Mouse (Mus musculus) liver, embryonic 12.5 days (tissue): ENCODE data around the gene Prss36. TPM values are rescaled to one million over a fixed set of nuclear protein-coding genes. Genes with fewer than 3 reads are reported as not detected.
A peak's percentile ranks its signal among the peaks of the same experiment; 100 is the strongest.

Experiments
- ATAC-seq: fragments of 200-750 bp; cut with Nextera tagmentation; 2 replicates; pipeline ENCODE4 v1.8.0; 2017; ENCODE audit warnings: moderate number of reproducible peaks, mild to moderate bottlenecking, moderate library complexity
- H3K27ac ChIP-seq: fragments of 300-500 bp; sonication (generic); 2 replicates; pipeline ENCODE4 v1.5.1; 2016; ENCODE audit warnings: mild to moderate bottlenecking
- H3K27me3 ChIP-seq: fragments of 300-500 bp; sonication (generic); replicated peaks from 2 replicates; pipeline ENCODE4 v1.6.1; 2016; ENCODE audit warnings: mild to moderate bottlenecking, moderate library complexity
- H3K36me3 ChIP-seq: fragments of 300-500 bp; sonication (generic); 2 replicates; pipeline ENCODE4 v1.6.1; 2016; ENCODE audit warnings: mild to moderate bottlenecking, moderate library complexity
- H3K4me1 ChIP-seq: fragments of 300-500 bp; sonication (generic); 2 replicates; pipeline ENCODE4 v1.6.1; 2016
- H3K4me2 ChIP-seq: fragments of 300-500 bp; sonication (generic); 2 replicates; pipeline ENCODE4 v1.6.1; 2016; ENCODE audit warnings: mild to moderate bottlenecking, moderate library complexity
- H3K4me3 ChIP-seq: fragments of 300-500 bp; sonication (generic); 2 replicates; pipeline ENCODE4 v1.5.1; 2016; ENCODE audit warnings: mild to moderate bottlenecking, moderate library complexity
- H3K9ac ChIP-seq: fragments of 300-500 bp; sonication (generic); 2 replicates; pipeline ENCODE4 v1.6.1; 2016; ENCODE audit warnings: mild to moderate bottlenecking, moderate library complexity
- H3K9me3 ChIP-seq: fragments of 300-500 bp; sonication (generic); replicated peaks from 2 replicates; pipeline ENCODE4 v1.6.1; 2016; ENCODE audit warnings: mild to moderate bottlenecking, moderate library complexity
- WGBS: fragments of 180-500 bp; shearing (Covaris S2); methylation state at CpG from one replicate; pipeline ENCODE4 v1.1.7; 2016; ENCODE audit not compliant: insufficient replicate concordance; 5-methylcytosine and 5-hydroxymethylcytosine counted together
- polyA plus RNA-seq: library from polyadenylated mRNA; unstranded; fragments of >200 nt; fragmentation: Nextera tagmentation; extraction: Ambion mirVana; gene quantifications from 2 replicates; pipeline ENCODE4 v1.2.1, GENCODE M21; 2016

The Prss36 gene
- polyA plus RNA-seq, 1 experiment from 2014 or later: 5.1 TPM

- no peak for ATAC-seq
- peak overlapping the region; percentile 61 for H3K27ac ChIP-seq
- peaks cover 64% of the 10 kb centered on the region for H3K4me1 ChIP-seq
- H3K4me3 ChIP-seq: no peak overlapping the region
- no peaks in the 10 kb centered on the region for H3K9me3 ChIP-seq
- H3K4me2 ChIP-seq: peak overlapping the region; percentile 29
- H3K9ac ChIP-seq: no peak overlapping the region
- WGBS: 54% methylated on average over 13 of the region's 13 CpGs
- peaks cover 8% of the 10 kb centered on the region for H3K27me3 ChIP-seq
- H3K36me3 ChIP-seq: peaks cover 2% of the 10 kb centered on the region
Measured at GRCm38 (mm10) chr7:127931351-127932135, 15.0 kb downstream of the Prss36 start.

GRCm38 (mm10) chr7:127930636-127931035 lies 15.9 kb downstream of the Prss36 start:
- peaks cover 55% of the 10 kb centered on the region for H3K4me1 ChIP-seq
- no peak for ATAC-seq

GRCm38 (mm10) chr7:127929923-127930322 lies 16.6 kb downstream of the Prss36 start, which contains the start of gene Prss8:
Prss8 (minus strand) TSS chr7:127930104.
- no peaks in the 10 kb centered on the region for H3K9me3 ChIP-seq
- H3K4me3 ChIP-seq: peak within 1 kb of the TSS; percentile 31
- H3K4me2 ChIP-seq: peak within 1 kb of the TSS; percentile 59
- ATAC-seq: 0 out of 2 replicates have a peak, but pooled peaks have one; percentile 34
- H3K27me3 ChIP-seq: peaks cover 8% of the 10 kb centered on the region
- H3K27ac ChIP-seq: 0 out of 2 replicates have a peak within 1 kb of the TSS, but pooled peaks have one; percentile 1
- WGBS: 31% methylated on average over 6 of the region's 6 CpGs
- peaks cover 51% of the 10 kb centered on the region for H3K4me1 ChIP-seq
- peak within 1 kb of the TSS; percentile 58 for H3K9ac ChIP-seq
- peaks cover 18% of the 10 kb centered on the region for H3K36me3 ChIP-seq

More at GRCm38 (mm10) chr7:127930636-127931035, 15.9 kb downstream of the Prss36 start:
- no peak overlapping the region for H3K27ac ChIP-seq
- peaks cover 11% of the 10 kb centered on the region for H3K36me3 ChIP-seq
- H3K4me2 ChIP-seq: no peak overlapping the region
- H3K9ac ChIP-seq: no peak overlapping the region
- H3K9me3 ChIP-seq: no peaks in the 10 kb centered on the region
- 77% methylated on average over 5 of the region's 5 CpGs for WGBS
- peaks cover 8% of the 10 kb centered on the region for H3K27me3 ChIP-seq
- H3K4me3 ChIP-seq: no peak overlapping the region

GRCm38 (mm10) chr7:127928596-127928995 lies 17.9 kb downstream of the Prss36 start:
- WGBS: 62% methylated on average over 5 of the region's 5 CpGs
- Histone ChIP-seq H3K27ac (no peak overlapping the region), H3K4me1 (peaks cover 43% of the 10 kb centered on the region), H3K9ac (0 out of 2 replicates have a peak overlapping the region, but pooled peaks have one; percentile 58), H3K4me2 (peak overlapping the region; percentile 59), H3K27me3 (peaks cover 8% of the 10 kb centered on the region), H3K4me3 (peak overlapping the region; percentile 31; the same call in 1 of the 2 replicates), H3K9me3 (no peaks in the 10 kb centered on the region), H3K36me3 (peaks cover 25% of the 10 kb centered on the region)
- ATAC-seq: no peak

DNA sequence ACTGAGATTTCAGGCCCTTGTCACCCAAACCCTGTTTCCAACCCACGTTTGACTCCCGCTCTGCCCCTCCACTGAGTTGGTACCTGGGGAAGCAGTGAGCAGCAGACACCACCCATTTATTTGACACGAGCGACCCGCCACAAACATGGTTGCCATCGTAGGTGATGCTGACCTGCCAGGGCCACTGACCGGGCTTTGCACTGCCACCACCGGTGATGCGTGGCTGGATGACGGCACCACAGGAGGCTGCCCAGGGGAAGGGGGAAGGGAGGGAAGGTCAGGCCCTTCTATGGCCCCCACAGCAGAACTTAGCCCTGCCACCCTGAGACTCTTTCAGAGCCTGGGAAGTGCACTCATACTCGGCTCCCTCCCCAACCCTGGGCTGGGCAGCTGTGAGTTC lies 18.8 kb downstream of the Prss36 start:
- Histone ChIP-seq H3K27me3 (peaks cover 8% of the 10 kb centered on the region), H3K9me3 (no peaks in the 10 kb centered on the region), H3K4me3 (no peak overlapping the region), H3K9ac (no peak overlapping the region), H3K27ac (no peak overlapping the region), H3K4me2 (no peak overlapping the region), H3K36me3 (peaks cover 25% of the 10 kb centered on the region), H3K4me1 (peaks cover 42% of the 10 kb centered on the region)
- no peak for ATAC-seq
- WGBS: 82% methylated on average over 11 of the region's 11 CpGs

GRCm38 (mm10) chr7:127926846-127927245 lies 19.7 kb downstream of the Prss36 start:
- no peak overlapping the region for H3K4me3 ChIP-seq
- 81% methylated on average over 11 of the region's 11 CpGs for WGBS
- peaks cover 8% of the 10 kb centered on the region for H3K27me3 ChIP-seq
- ATAC-seq: no peak
- H3K4me2 ChIP-seq: no peak overlapping the region
- H3K9ac ChIP-seq: no peak overlapping the region
- H3K27ac ChIP-seq: no peak overlapping the region; the same call in 1 of the 2 replicates
- H3K36me3 ChIP-seq: peaks cover 33% of the 10 kb centered on the region
- H3K4me1 ChIP-seq: peaks cover 49% of the 10 kb centered on the region
- H3K9me3 ChIP-seq: no peaks in the 10 kb centered on the region

GRCm38 (mm10) chr7:127926066-127926465 lies 20.5 kb downstream of the Prss36 start:
- H3K4me3 ChIP-seq: no peak overlapping the region
- peaks cover 8% of the 10 kb centered on the region for H3K27me3 ChIP-seq
- H3K4me1 ChIP-seq: peaks cover 46% of the 10 kb centered on the region
- H3K36me3 ChIP-seq: peaks cover 33% of the 10 kb centered on the region
- no peak overlapping the region for H3K9ac ChIP-seq
- no peaks in the 10 kb centered on the region for H3K9me3 ChIP-seq
- no peak overlapping the region for H3K4me2 ChIP-seq
- H3K27ac ChIP-seq: no peak overlapping the region
- 80% methylated on average over 8 of the region's 8 CpGs for WGBS
- ATAC-seq: no peak

GRCm38 (mm10) chr7:127925252-127925651 lies 21.3 kb downstream of the Prss36 start:
- no peak overlapping the region for H3K4me2 ChIP-seq
- ATAC-seq: no peak
- no peak overlapping the region for H3K9ac ChIP-seq
- no peak overlapping the region for H3K27ac ChIP-seq
- peaks cover 8% of the 10 kb centered on the region for H3K27me3 ChIP-seq
- H3K9me3 ChIP-seq: no peaks in the 10 kb centered on the region
- WGBS: 71% methylated on average over 5 of the region's 5 CpGs
- H3K36me3 ChIP-seq: peaks cover 36% of the 10 kb centered on the region
- no peak overlapping the region for H3K4me3 ChIP-seq
- peaks cover 44% of the 10 kb centered on the region for H3K4me1 ChIP-seq

- Histone ChIP-seq H3K27me3 (peaks cover 6% of the 10 kb centered on the region), H3K9ac (no peak overlapping the region), H3K4me2 (no peak overlapping the region), H3K4me3 (no peak overlapping the region), H3K27ac (no peak overlapping the region), H3K9me3 (no peaks in the 10 kb centered on the region), H3K36me3 (peaks cover 43% of the 10 kb centered on the region), H3K4me1 (peaks cover 42% of the 10 kb centered on the region)
- 80% methylated on average over 5 of the region's 5 CpGs for WGBS
- ATAC-seq: no peak
Measured at GRCm38 (mm10) chr7:127923714-127924113, 22.8 kb downstream of the Prss36 start.

- WGBS: 50% methylated on average over 6 of the region's 6 CpGs
- Histone ChIP-seq H3K4me1 (peaks cover 39% of the 10 kb centered on the region), H3K9me3 (no peaks in the 10 kb centered on the region), H3K36me3 (peaks cover 52% of the 10 kb centered on the region), H3K4me2 (no peak overlapping the region), H3K4me3 (no peak overlapping the region), H3K27ac (peak overlapping the region; percentile 58), H3K27me3 (peaks cover under 1% of the 10 kb centered on the region; the same call in 1 of the 2 replicates), H3K9ac (no peak overlapping the region)
- ATAC-seq: no peak
Measured at GRCm38 (mm10) chr7:127922451-127923275, 23.9 kb downstream of the Prss36 start.

GRCm38 (mm10) chr7:127921516-127921915 lies 25.0 kb downstream of the Prss36 start:
- H3K27ac ChIP-seq: no peak overlapping the region
- H3K9me3 ChIP-seq: no peaks in the 10 kb centered on the region
- H3K4me2 ChIP-seq: no peak overlapping the region
- ATAC-seq: no peak
- no peak overlapping the region for H3K9ac ChIP-seq
- 56% methylated on average over 8 of the region's 8 CpGs for WGBS
- peaks cover 59% of the 10 kb centered on the region for H3K36me3 ChIP-seq
- no peak overlapping the region for H3K4me3 ChIP-seq
- peaks cover 39% of the 10 kb centered on the region for H3K4me1 ChIP-seq
- H3K27me3 ChIP-seq: no peaks in the 10 kb centered on the region

DNA sequence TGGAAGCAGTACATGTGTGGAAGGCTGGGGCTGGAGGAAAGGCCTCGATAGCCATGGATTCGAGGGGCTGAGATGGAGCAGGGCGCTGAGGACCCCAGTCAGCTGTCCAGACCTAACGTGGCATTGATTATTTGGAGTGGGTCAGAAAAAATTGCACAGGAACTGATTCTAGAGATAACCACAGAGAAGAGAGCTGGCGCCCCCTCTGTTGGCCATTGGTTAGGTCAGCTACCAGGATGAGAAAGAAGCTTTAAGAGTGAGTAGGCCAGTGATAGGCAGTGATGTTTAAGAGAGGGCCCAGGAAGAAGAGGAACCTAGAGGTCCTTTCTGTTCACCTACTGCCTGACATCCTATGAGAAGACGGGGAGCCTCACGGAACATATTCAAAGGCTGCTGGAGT lies 27.2 kb downstream of the Prss36 start:
- Histone ChIP-seq H3K4me1 (peaks cover 41% of the 10 kb centered on the region), H3K9ac (no peak overlapping the region), H3K9me3 (no peaks in the 10 kb centered on the region), H3K4me2 (no peak overlapping the region), H3K27ac (no peak overlapping the region), H3K4me3 (no peak overlapping the region), H3K36me3 (peaks cover 56% of the 10 kb centered on the region), H3K27me3 (no peaks in the 10 kb centered on the region)
- WGBS: 70% methylated on average over 7 of the region's 7 CpGs
- peak; percentile 2; the same call in 1 of the 2 replicates for ATAC-seq
